Mouse (Mus musculus): Measurements from ENCODE around the gene Gm11992. TPM values are rescaled to one million over a fixed set of nuclear protein-coding genes. Genes with fewer than 3 reads are reported as not detected.

The Gm11992 gene
- total RNA-seq (2021) = under 1 TPM in 1 of 2 experiments, not detected in 1; 0.30 TPM
- long read RNA-seq, experiment 1 = 0 reads
- long read RNA-seq, experiment 2 = 0 reads

- DNase-seq = peak; percentile 92 to 93
Measured at GRCm38 (mm10) chr11:9048011-9048702, at the start of gene Gm11992. Gm11992 (plus strand) TSS chr11:9048594.

DNA sequence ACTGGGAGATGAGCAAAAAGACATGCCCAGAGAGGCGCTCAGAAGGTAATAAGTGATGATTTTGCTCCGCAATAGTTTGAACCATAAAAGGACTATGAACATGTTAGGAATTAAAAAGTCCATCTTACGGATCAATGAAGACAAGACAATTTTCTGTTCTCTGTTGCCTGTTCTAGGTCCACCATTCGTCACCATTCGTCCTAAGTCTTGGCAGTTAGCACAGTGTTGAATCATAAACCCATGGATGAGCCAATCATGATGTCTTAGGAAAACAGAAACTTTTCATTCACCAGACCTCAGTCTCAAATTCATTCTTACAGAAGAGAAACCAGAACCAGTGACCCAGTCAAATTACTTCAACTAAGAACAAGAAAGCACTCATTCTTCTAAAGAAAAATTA is 39.6 kb upstream of the Gm11992 start:
- DNase-seq = no peak

DNA sequence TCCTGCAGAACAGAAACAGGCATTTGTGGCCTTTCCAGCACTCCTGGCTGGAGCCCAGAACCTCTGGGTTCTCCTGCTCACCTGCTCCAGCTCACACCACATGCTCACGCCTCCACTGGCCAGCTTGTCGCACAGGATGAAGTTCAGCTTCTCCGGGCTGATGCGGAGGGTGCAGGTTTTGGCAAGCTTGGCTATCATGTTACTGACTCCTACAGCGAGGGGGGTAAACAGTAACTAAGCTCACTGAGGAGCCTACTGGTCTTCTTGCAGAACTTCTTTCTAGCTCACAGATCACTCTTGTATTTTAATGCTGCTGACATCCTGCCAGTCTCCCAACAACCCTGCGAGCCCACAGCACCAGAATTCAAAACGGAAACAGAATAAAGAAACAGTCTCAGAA is 38.0 kb upstream of the Gm11992 start:
- DNase-seq = peak; percentile 32 to 34

- DNase-seq = peak; percentile 94 to 95
Measured at GRCm38 (mm10) chr11:9010853-9011339, 37.5 kb upstream of the Gm11992 start, which contains the start of gene Hus1. Hus1 (minus strand) TSS chr11:9011191.

GRCm38 (mm10) chr11:9011348-9011747 is 37.0 kb upstream of the Gm11992 start:
- no peak for DNase-seq

- no peak for DNase-seq
Measured at GRCm38 (mm10) chr11:9014740-9015139, 33.7 kb upstream of the Gm11992 start.

- no peak for DNase-seq
Measured at GRCm38 (mm10) chr11:9018491-9019267, 29.7 kb upstream of the Gm11992 start.

DNA sequence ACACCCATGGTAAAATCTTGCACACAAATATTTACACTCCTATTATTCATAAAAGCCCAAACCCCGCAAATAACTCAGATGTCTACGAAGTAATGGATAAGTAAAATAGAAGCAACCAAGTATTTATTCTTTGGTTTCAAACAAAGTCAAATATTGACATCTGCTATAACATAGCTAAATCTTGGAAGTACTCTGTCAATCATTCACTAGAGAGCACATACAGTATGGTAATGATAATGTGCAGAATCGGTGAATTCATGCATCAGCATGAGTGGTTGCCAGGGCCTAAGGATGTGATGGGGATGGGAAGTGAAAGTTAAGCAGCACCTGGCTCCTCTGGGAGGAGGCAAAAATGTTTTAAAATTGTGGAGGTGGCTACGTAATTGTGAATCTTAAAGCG is 28.2 kb upstream of the Gm11992 start:
- DNase-seq = no peak

DNA sequence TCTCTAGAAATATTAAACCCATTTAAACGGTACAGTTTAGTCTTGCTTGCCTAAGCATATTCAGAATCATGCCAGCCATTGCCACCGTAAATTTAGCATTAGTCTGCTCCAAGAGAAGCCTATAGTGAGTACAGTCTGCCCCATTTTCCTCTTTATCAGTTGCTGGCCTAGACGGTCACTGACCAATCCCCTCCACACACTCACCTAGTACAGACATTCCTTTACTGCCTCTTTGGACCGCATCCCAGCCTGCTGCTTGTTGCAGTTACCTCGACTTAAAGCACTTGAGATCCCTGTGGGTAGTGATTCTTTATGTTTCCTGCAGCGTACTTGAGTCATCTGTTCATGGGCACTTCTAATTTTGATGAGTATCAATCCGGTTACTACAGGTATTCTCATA is 23.6 kb upstream of the Gm11992 start:
- no peak for DNase-seq

- DNase-seq = no peak
Measured at GRCm38 (mm10) chr11:9025211-9025610, 23.2 kb upstream of the Gm11992 start.

GRCm38 (mm10) chr11:9031530-9031929 is 16.9 kb upstream of the Gm11992 start:
- DNase-seq = no peak

DNA sequence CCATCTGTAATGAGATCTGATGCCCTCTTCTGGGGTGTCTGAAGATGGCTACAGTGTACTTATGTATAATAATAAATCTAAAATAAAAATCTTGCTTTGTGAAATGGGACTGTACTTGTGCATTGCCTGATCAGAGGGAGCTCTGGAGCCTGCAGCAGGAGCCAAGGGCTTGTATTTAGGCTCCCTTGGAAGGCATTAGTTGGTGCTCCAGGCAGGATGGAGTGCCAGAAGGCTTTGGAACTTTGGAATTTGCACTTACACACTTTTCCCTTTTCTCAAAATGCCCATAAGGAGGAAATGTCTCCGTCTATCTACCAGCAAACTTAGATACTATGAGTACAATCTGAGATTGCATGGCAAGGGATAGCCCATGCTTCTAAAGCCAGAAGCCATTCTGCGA is 1.8 kb upstream of the Gm11992 start:
- DNase-seq = no peak

DNA sequence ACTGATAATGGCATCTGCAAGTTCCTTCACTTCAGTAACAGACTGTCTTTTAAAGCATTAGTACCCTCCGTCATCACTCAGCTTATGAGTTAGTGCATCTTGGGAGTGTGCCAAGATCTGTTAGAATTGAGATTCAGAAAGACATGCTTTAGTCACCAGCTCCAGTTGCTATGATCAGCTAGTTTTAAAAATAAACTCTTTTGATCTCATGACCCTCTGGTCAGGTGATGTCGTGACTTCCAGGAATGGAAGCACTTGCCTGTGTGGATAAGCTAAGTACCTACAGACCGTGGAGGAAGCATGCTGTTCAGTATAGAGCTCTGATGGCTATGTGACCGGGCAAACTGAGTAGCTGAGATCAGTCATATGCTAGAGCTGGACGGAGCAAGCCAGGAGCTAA is 1.4 kb upstream of the Gm11992 start:
- DNase-seq = no peak

DNA sequence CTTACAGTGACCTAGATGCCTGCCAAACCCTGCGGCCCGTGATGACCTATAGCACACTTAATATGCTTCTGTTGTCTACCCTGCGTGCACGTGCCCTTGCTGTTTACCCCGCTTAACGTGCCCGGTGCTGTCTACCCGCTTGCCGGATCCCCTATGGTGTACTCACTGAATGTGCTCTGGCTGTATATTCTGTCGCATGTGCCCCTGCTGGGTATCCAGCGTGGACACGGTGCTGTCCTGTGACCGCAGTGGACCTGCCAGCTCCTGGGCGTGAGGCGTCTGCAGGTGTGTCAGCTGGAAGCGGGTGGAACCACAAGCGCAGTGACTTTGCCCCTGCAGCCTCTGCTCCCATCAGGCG is 288 bp downstream of the Gm11992 start, which contains the start of gene Sun3:
Gene Sun3, minus strand, starts transcription at position 289 of the 358 bp plus-strand sequence.
- peak in 1 of 2 experiments; percentile 21 for DNase-seq

DNA sequence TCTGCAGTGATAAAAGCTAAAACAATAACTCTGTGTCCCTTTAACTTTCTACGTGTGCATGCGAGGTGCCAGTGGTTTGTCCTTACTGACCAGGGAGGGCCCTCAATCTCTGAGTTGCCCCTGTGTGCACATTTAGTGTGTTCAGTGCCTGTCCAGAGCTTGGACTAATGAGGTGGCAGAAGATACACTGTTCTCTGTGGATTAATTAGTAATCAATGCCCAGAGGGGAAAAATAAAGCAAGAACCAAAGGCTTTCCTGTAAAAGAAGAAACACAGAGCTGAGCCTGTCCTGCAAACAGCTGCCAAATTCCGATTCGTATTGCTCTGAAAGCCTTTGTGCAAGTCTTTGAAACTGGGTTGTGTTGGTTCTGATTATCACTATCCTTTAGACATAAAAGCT is 1.8 kb downstream of the Gm11992 start:
- no peak for DNase-seq

DNA sequence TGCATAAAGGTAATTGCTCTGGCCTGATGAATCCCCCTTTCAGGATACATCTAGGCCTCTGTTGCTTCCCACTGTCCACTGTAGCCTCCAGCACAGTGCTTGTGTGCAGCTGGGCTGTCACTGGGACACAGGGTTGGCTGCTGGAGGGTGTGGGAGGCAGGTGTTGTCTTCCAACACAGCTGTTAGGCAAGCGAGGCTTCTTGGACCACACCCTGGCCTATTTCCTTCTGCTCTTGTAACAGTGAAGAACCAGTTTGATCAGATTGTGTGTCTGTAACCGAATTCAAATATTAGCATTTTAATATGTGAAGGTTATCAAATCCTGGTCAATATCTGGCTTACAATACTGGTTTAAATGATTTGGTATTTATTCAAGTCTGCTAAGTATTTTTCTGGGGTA is 3.5 kb downstream of the Gm11992 start:
- no peak for DNase-seq

- no peak for DNase-seq
Measured at GRCm38 (mm10) chr11:9056937-9057336, 8.5 kb downstream of the Gm11992 start.

- no peak for DNase-seq
Measured at GRCm38 (mm10) chr11:9057711-9058110, 9.3 kb downstream of the Gm11992 start.

- no peak for DNase-seq
Measured at GRCm38 (mm10) chr11:9060029-9060428, 11.6 kb downstream of the Gm11992 start.

DNA sequence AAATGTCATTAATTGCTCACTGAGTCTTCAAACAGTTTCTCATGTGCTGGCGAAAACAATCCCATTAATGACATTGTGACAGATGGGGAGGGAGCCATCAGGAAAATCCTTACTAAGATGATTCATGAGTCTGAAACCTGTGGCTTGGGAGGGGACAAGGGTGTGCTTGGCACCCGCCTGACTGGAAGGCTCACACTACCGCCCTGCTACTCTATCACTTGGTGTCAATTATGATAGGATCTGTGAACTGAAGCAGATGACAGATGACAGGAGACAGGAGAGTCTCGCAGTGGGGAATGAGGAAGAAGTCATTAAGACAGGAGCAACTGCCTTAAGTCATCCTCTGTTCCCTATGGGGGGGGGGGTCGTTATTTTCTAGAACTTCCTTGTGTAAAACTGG is 12.1 kb downstream of the Gm11992 start:
- DNase-seq = no peak

- no peak for DNase-seq
Measured at GRCm38 (mm10) chr11:9076444-9076843, 28.1 kb downstream of the Gm11992 start.

- no peak for DNase-seq
Measured at GRCm38 (mm10) chr11:9113189-9113588, 64.8 kb downstream of the Gm11992 start.

- no peak for DNase-seq
Measured at GRCm38 (mm10) chr11:9115367-9116120, 67.2 kb downstream of the Gm11992 start.
